Mouse (Mus musculus): ENCODE results near the gene Pum1. TPM values are rescaled to one million over a fixed set of nuclear protein-coding genes. Genes with fewer than 3 reads are reported as not detected.

Pum1 gene
- polyA plus RNA-seq, 1 experiment: not detected

GRCm38 (mm10) chr4:130759875-130760274 is 96.8 kb downstream of the Pum1 start:
- Histone ChIP-seq H3K4me3 (ENCODE audit: insufficient read depth, low read depth, low read length) (no peak overlapping the region), H3K27ac (ENCODE audit: insufficient read depth, low read depth, low read length) (no peak overlapping the region), H3K4me1 (ENCODE audit: control insufficient read depth, insufficient read depth, low read length) (peaks cover 3% of the 10 kb centered on the region; the same call in 1 of the 2 replicates)
- WGBS: 80% methylated on average over 2 of the region's 2 CpGs
- TF ChIP-seq POLR2A (IDR thresholded peaks at IDR 0.05; ENCODE audit: insufficient read depth, low read depth, low read length) (no peak), CTCF (IDR thresholded peaks at IDR 0.05; ENCODE audit: insufficient read depth, low read depth, low read length) (no peak)

GRCm38 (mm10) chr4:130761809-130762208 is 98.7 kb downstream of the Pum1 start:
- Histone ChIP-seq H3K27ac (ENCODE audit: insufficient read depth, low read depth, low read length) (no peak overlapping the region), H3K4me3 (ENCODE audit: insufficient read depth, low read depth, low read length) (no peak overlapping the region), H3K4me1 (ENCODE audit: control insufficient read depth, insufficient read depth, low read length) (peaks cover under 1% of the 10 kb centered on the region; the same call in 1 of the 2 replicates)
- 87% methylated on average over 5 of the region's 5 CpGs for WGBS
- TF ChIP-seq POLR2A (IDR thresholded peaks at IDR 0.05; ENCODE audit: insufficient read depth, low read depth, low read length): no peak
- no peak for TF ChIP-seq CTCF (IDR thresholded peaks at IDR 0.05; ENCODE audit: insufficient read depth, low read depth, low read length)

- no peak overlapping the region for H3K27ac ChIP-seq (ENCODE audit: insufficient read depth, low read depth, low read length)
- WGBS: 62% methylated on average over 7 of the region's 7 CpGs
- TF ChIP-seq CTCF (IDR thresholded peaks at IDR 0.05; ENCODE audit: insufficient read depth, low read depth, low read length) (no peak), POLR2A (IDR thresholded peaks at IDR 0.05; ENCODE audit: insufficient read depth, low read depth, low read length) (no peak)
These were observed 102.5 kb downstream of the Pum1 start for GRCm38 (mm10) chr4:130765399-130766160.

GRCm38 (mm10) chr4:130766387-130766786 is 103.3 kb downstream of the Pum1 start:
- 65% methylated on average over 2 of the region's 2 CpGs for WGBS
- TF ChIP-seq CTCF (IDR thresholded peaks at IDR 0.05; ENCODE audit: insufficient read depth, low read depth, low read length) (no peak), POLR2A (IDR thresholded peaks at IDR 0.05; ENCODE audit: insufficient read depth, low read depth, low read length) (no peak)
- no peak overlapping the region for H3K4me3 ChIP-seq (ENCODE audit: insufficient read depth, low read depth, low read length)

More at GRCm38 (mm10) chr4:130765399-130766160, 102.5 kb downstream of the Pum1 start:
- Histone ChIP-seq H3K4me1 (ENCODE audit: control insufficient read depth, insufficient read depth, low read length) (peaks cover 3% of the 10 kb centered on the region; the same call in 1 of the 2 replicates), H3K4me3 (ENCODE audit: insufficient read depth, low read depth, low read length) (no peak overlapping the region)

GRCm38 (mm10) chr4:130766926-130767325 is 103.8 kb downstream of the Pum1 start:
- H3K4me3 ChIP-seq (ENCODE audit: insufficient read depth, low read depth, low read length): no peak overlapping the region
- 0 out of 2 replicates have a peak overlapping the region, but pooled peaks have one; percentile 23 for H3K27ac ChIP-seq (ENCODE audit: insufficient read depth, low read depth, low read length)
- TF ChIP-seq CTCF (IDR thresholded peaks at IDR 0.05; ENCODE audit: insufficient read depth, low read depth, low read length) (no peak), POLR2A (IDR thresholded peaks at IDR 0.05; ENCODE audit: insufficient read depth, low read depth, low read length) (no peak)
- peaks cover 5% of the 10 kb centered on the region; the same call in 1 of the 2 replicates for H3K4me1 ChIP-seq (ENCODE audit: control insufficient read depth, insufficient read depth, low read length)
- 52% methylated on average over 4 of the region's 4 CpGs for WGBS

More at GRCm38 (mm10) chr4:130766387-130766786, 103.3 kb downstream of the Pum1 start:
- H3K27ac ChIP-seq (ENCODE audit: insufficient read depth, low read depth, low read length): no peak overlapping the region
- peaks cover 3% of the 10 kb centered on the region; the same call in 1 of the 2 replicates for H3K4me1 ChIP-seq (ENCODE audit: control insufficient read depth, insufficient read depth, low read length)

- TF ChIP-seq POLR2A (IDR thresholded peaks at IDR 0.05; ENCODE audit: insufficient read depth, low read depth, low read length): no peak
- TF ChIP-seq CTCF (IDR thresholded peaks at IDR 0.05; ENCODE audit: insufficient read depth, low read depth, low read length): no peak
- Histone ChIP-seq H3K4me3 (ENCODE audit: insufficient read depth, low read depth, low read length) (no peak overlapping the region), H3K27ac (ENCODE audit: insufficient read depth, low read depth, low read length) (no peak overlapping the region), H3K4me1 (ENCODE audit: control insufficient read depth, insufficient read depth, low read length) (peaks cover 10% of the 10 kb centered on the region)
- WGBS: 62% methylated on average over 4 of the region's 4 CpGs
These were observed 110.8 kb downstream of the Pum1 start for GRCm38 (mm10) chr4:130773899-130774298.

GRCm38 (mm10) chr4:130774822-130775221 is 111.7 kb downstream of the Pum1 start:
- H3K4me1 ChIP-seq (ENCODE audit: control insufficient read depth, insufficient read depth, low read length): peaks cover 10% of the 10 kb centered on the region
- H3K27ac ChIP-seq (ENCODE audit: insufficient read depth, low read depth, low read length): no peak overlapping the region
- TF ChIP-seq CTCF (IDR thresholded peaks at IDR 0.05; ENCODE audit: insufficient read depth, low read depth, low read length): no peak
- TF ChIP-seq POLR2A (IDR thresholded peaks at IDR 0.05; ENCODE audit: insufficient read depth, low read depth, low read length): no peak
- WGBS: 94% methylated on average over 4 of the region's 4 CpGs
- no peak overlapping the region for H3K4me3 ChIP-seq (ENCODE audit: insufficient read depth, low read depth, low read length)

GRCm38 (mm10) chr4:130777647-130778046 is 114.5 kb downstream of the Pum1 start:
- Histone ChIP-seq H3K27ac (ENCODE audit: insufficient read depth, low read depth, low read length) (no peak overlapping the region), H3K4me1 (ENCODE audit: control insufficient read depth, insufficient read depth, low read length) (peaks cover 8% of the 10 kb centered on the region), H3K4me3 (ENCODE audit: insufficient read depth, low read depth, low read length) (no peak overlapping the region)
- no peak for TF ChIP-seq CTCF (IDR thresholded peaks at IDR 0.05; ENCODE audit: insufficient read depth, low read depth, low read length)
- no peak for TF ChIP-seq POLR2A (IDR thresholded peaks at IDR 0.05; ENCODE audit: insufficient read depth, low read depth, low read length)
- WGBS: 45% methylated on average over 10 of the region's 10 CpGs

GRCm38 (mm10) chr4:130779037-130779436 is 115.9 kb downstream of the Pum1 start:
- WGBS: 29% methylated on average over 3 of the region's 3 CpGs
- Histone ChIP-seq H3K27ac (ENCODE audit: insufficient read depth, low read depth, low read length) (no peak overlapping the region), H3K4me1 (ENCODE audit: control insufficient read depth, insufficient read depth, low read length) (peaks cover 6% of the 10 kb centered on the region), H3K4me3 (ENCODE audit: insufficient read depth, low read depth, low read length) (no peak overlapping the region)
- TF ChIP-seq POLR2A (IDR thresholded peaks at IDR 0.05; ENCODE audit: insufficient read depth, low read depth, low read length): no peak
- TF ChIP-seq CTCF (IDR thresholded peaks at IDR 0.05; ENCODE audit: insufficient read depth, low read depth, low read length): no peak

Data from olfactory bulb, adult 2 months (tissue).